Mouse (Mus musculus) myocyte (in vitro differentiated cells): Measurements from ENCODE around the gene Tspan33.

Experiments
- POLR2A ChIP-seq: IDR thresholded peaks from one replicate; pipeline ENCODE4 v1.6.1; 2011; ENCODE audit warnings: low read depth, mild to moderate bottlenecking, control low read depth, moderate library complexity; ENCODE audit not compliant: insufficient read length
- POLR2AphosphoS2 ChIP-seq: IDR thresholded peaks from one replicate; pipeline ENCODE4 v1.6.1; 2011; ENCODE audit warnings: low read depth, control low read depth; ENCODE audit not compliant: insufficient read length
- SRF ChIP-seq: IDR thresholded peaks from one replicate; pipeline ENCODE4 v1.6.1; 2011; ENCODE audit warnings: low read depth; ENCODE audit not compliant: control insufficient read depth, insufficient read length
- USF1 ChIP-seq: IDR thresholded peaks from one replicate; pipeline ENCODE4 v1.6.1; 2011; ENCODE audit warnings: low read depth, mild to moderate bottlenecking, control low read depth, moderate library complexity

GRCm38 (mm10) chr6:29697139-29697538 lies 3.1 kb downstream of the Tspan33 start:
- no peak for TF ChIP-seq POLR2A
- TF ChIP-seq USF1 = no peak
- no peak for TF ChIP-seq POLR2AphosphoS2
- TF ChIP-seq SRF = no peak
